Mouse (Mus musculus): ENCODE data around the gene Pdzd2. TPM values are rescaled to one million over a fixed set of nuclear protein-coding genes. Genes with fewer than 3 reads are reported as not detected.
A peak's percentile ranks its signal among the peaks of the same experiment; 100 is the strongest.

The Pdzd2 gene
- polyA plus RNA-seq, 1 experiment = 9.3 TPM

- H3K4me3 ChIP-seq (ENCODE audit: control insufficient read depth, low read depth, low read length) = no peak overlapping the region
- H3K27ac ChIP-seq (ENCODE audit: control insufficient read depth, insufficient read depth, low read depth, low read length) = no peak overlapping the region
- H3K36me3 ChIP-seq (ENCODE audit: control insufficient read depth, insufficient read depth, low read length) = peaks cover 2% of the 10 kb centered on the region; the same call in 1 of the 2 replicates
- H3K27me3 ChIP-seq (ENCODE audit: control insufficient read depth, insufficient read depth, low read length) = no peaks in the 10 kb centered on the region
- TF ChIP-seq POLR2A (IDR thresholded peaks at IDR 0.05; ENCODE audit: control insufficient read depth, low read depth, low read length) = no peak
- no peak for TF ChIP-seq CTCF (IDR thresholded peaks at IDR 0.05; ENCODE audit: control insufficient read depth, insufficient read depth, insufficient replicate concordance, low read depth, low read length)
- H3K4me1 ChIP-seq (ENCODE audit: control insufficient read depth, insufficient read depth, low read length) = no peaks in the 10 kb centered on the region
These were observed 392.8 kb downstream of the Pdzd2 start for GRCm38 (mm10) chr15:12346916-12347315.

- Histone ChIP-seq H3K4me3 (ENCODE audit: control insufficient read depth, low read depth, low read length) (no peak overlapping the region), H3K4me1 (ENCODE audit: control insufficient read depth, insufficient read depth, low read length) (peaks cover 2% of the 10 kb centered on the region; the same call in 1 of the 2 replicates), H3K27ac (ENCODE audit: control insufficient read depth, insufficient read depth, low read depth, low read length) (peak overlapping the region; percentile 33; the same call in 1 of the 2 replicates), H3K27me3 (ENCODE audit: control insufficient read depth, insufficient read depth, low read length) (no peaks in the 10 kb centered on the region), H3K36me3 (ENCODE audit: control insufficient read depth, insufficient read depth, low read length) (no peaks in the 10 kb centered on the region; the same call in 1 of the 2 replicates)
- no peak for TF ChIP-seq CTCF (IDR thresholded peaks at IDR 0.05; ENCODE audit: control insufficient read depth, insufficient read depth, insufficient replicate concordance, low read depth, low read length)
- TF ChIP-seq POLR2A (IDR thresholded peaks at IDR 0.05; ENCODE audit: control insufficient read depth, low read depth, low read length) = no peak
These were observed 398.3 kb downstream of the Pdzd2 start for GRCm38 (mm10) chr15:12341401-12341758.

GRCm38 (mm10) chr15:12340536-12341400 lies 399.0 kb downstream of the Pdzd2 start:
- no peak overlapping the region for H3K27ac ChIP-seq (ENCODE audit: control insufficient read depth, insufficient read depth, low read depth, low read length)
- H3K4me3 ChIP-seq (ENCODE audit: control insufficient read depth, low read depth, low read length) = no peak overlapping the region
- H3K4me1 ChIP-seq (ENCODE audit: control insufficient read depth, insufficient read depth, low read length) = peaks cover 2% of the 10 kb centered on the region; the same call in 1 of the 2 replicates
- no peaks in the 10 kb centered on the region for H3K27me3 ChIP-seq (ENCODE audit: control insufficient read depth, insufficient read depth, low read length)
- no peaks in the 10 kb centered on the region; the same call in 1 of the 2 replicates for H3K36me3 ChIP-seq (ENCODE audit: control insufficient read depth, insufficient read depth, low read length)
- TF ChIP-seq CTCF (IDR thresholded peaks at IDR 0.05; ENCODE audit: control insufficient read depth, insufficient read depth, insufficient replicate concordance, low read depth, low read length) = no peak

- no peak overlapping the region for H3K4me3 ChIP-seq (ENCODE audit: control insufficient read depth, low read depth, low read length)
- TF ChIP-seq CTCF (IDR thresholded peaks at IDR 0.05; ENCODE audit: control insufficient read depth, insufficient read depth, insufficient replicate concordance, low read depth, low read length) (no peak), POLR2A (IDR thresholded peaks at IDR 0.05; ENCODE audit: control insufficient read depth, low read depth, low read length) (no peak)
- H3K27ac ChIP-seq (ENCODE audit: control insufficient read depth, insufficient read depth, low read depth, low read length) = no peak overlapping the region
- H3K36me3 ChIP-seq (ENCODE audit: control insufficient read depth, insufficient read depth, low read length) = no peaks in the 10 kb centered on the region; the same call in 1 of the 2 replicates
- no peaks in the 10 kb centered on the region for H3K27me3 ChIP-seq (ENCODE audit: control insufficient read depth, insufficient read depth, low read length)
- peaks cover 4% of the 10 kb centered on the region; the same call in 1 of the 2 replicates for H3K4me1 ChIP-seq (ENCODE audit: control insufficient read depth, insufficient read depth, low read length)
These were observed 402.0 kb downstream of the Pdzd2 start for GRCm38 (mm10) chr15:12337779-12338137.

GRCm38 (mm10) chr15:12337030-12337778 lies 402.5 kb downstream of the Pdzd2 start:
- H3K27ac ChIP-seq (ENCODE audit: control insufficient read depth, insufficient read depth, low read depth, low read length) = no peak overlapping the region
- peaks cover 4% of the 10 kb centered on the region; the same call in 1 of the 2 replicates for H3K4me1 ChIP-seq (ENCODE audit: control insufficient read depth, insufficient read depth, low read length)
- no peaks in the 10 kb centered on the region for H3K27me3 ChIP-seq (ENCODE audit: control insufficient read depth, insufficient read depth, low read length)
- H3K36me3 ChIP-seq (ENCODE audit: control insufficient read depth, insufficient read depth, low read length) = no peaks in the 10 kb centered on the region; the same call in 1 of the 2 replicates
- H3K4me3 ChIP-seq (ENCODE audit: control insufficient read depth, low read depth, low read length) = no peak overlapping the region
- TF ChIP-seq POLR2A (IDR thresholded peaks at IDR 0.05; ENCODE audit: control insufficient read depth, low read depth, low read length) = no peak
- TF ChIP-seq CTCF (IDR thresholded peaks at IDR 0.05; ENCODE audit: control insufficient read depth, insufficient read depth, insufficient replicate concordance, low read depth, low read length) = no peak

GRCm38 (mm10) chr15:12334381-12334780 lies 405.3 kb downstream of the Pdzd2 start:
- H3K4me1 ChIP-seq (ENCODE audit: control insufficient read depth, insufficient read depth, low read length) = peaks cover 2% of the 10 kb centered on the region; the same call in 1 of the 2 replicates
- peak overlapping the region; percentile 19 for H3K27ac ChIP-seq (ENCODE audit: control insufficient read depth, insufficient read depth, low read depth, low read length)
- TF ChIP-seq CTCF (IDR thresholded peaks at IDR 0.05; ENCODE audit: control insufficient read depth, insufficient read depth, insufficient replicate concordance, low read depth, low read length) = no peak
- TF ChIP-seq POLR2A (IDR thresholded peaks at IDR 0.05; ENCODE audit: control insufficient read depth, low read depth, low read length) = no peak
- no peaks in the 10 kb centered on the region for H3K27me3 ChIP-seq (ENCODE audit: control insufficient read depth, insufficient read depth, low read length)
- H3K4me3 ChIP-seq (ENCODE audit: control insufficient read depth, low read depth, low read length) = peak overlapping the region; percentile 12
- no peaks in the 10 kb centered on the region for H3K36me3 ChIP-seq (ENCODE audit: control insufficient read depth, insufficient read depth, low read length)

- no peak for TF ChIP-seq POLR2A (IDR thresholded peaks at IDR 0.05; ENCODE audit: control insufficient read depth, low read depth, low read length)
- no peak for TF ChIP-seq CTCF (IDR thresholded peaks at IDR 0.05; ENCODE audit: control insufficient read depth, insufficient read depth, insufficient replicate concordance, low read depth, low read length)
- H3K4me1 ChIP-seq (ENCODE audit: control insufficient read depth, insufficient read depth, low read length) = peaks cover 2% of the 10 kb centered on the region; the same call in 1 of the 2 replicates
- H3K27me3 ChIP-seq (ENCODE audit: control insufficient read depth, insufficient read depth, low read length) = no peaks in the 10 kb centered on the region
- no peak overlapping the region for H3K27ac ChIP-seq (ENCODE audit: control insufficient read depth, insufficient read depth, low read depth, low read length)
- no peaks in the 10 kb centered on the region for H3K36me3 ChIP-seq (ENCODE audit: control insufficient read depth, insufficient read depth, low read length)
- no peak overlapping the region for H3K4me3 ChIP-seq (ENCODE audit: control insufficient read depth, low read depth, low read length)
These were observed 408.4 kb downstream of the Pdzd2 start for GRCm38 (mm10) chr15:12331300-12331699.

All from testis, adult 2 months (tissue).